Mouse (Mus musculus) stomach, postnatal 0 days (tissue): ENCODE data around the gene Olfr1513.
"Not testable (repeated sequence)": the region's sequence is repeated elsewhere in the genome, so short reads cannot be mapped to it uniquely, and the experiment has no call there.

Experiments
- CTCF ChIP-seq: IDR thresholded peaks from 2 replicates; pipeline ENCODE4 v1.5.1; 2016; ENCODE audit warnings: antibody characterized with exemption, low read depth, mild to moderate bottlenecking, moderate library complexity
- EP300 ChIP-seq: optimal IDR thresholded peaks from 2 replicates; pipeline ENCODE3; 2016; ENCODE audit warnings: antibody characterized with exemption

- peak; percentile 38 for TF ChIP-seq CTCF
- not testable (repeated sequence) for TF ChIP-seq EP300
These were observed 45.9 kb downstream of the Olfr1513 start for GRCm38 (mm10) chr14:52310343-52310742.
